Mouse (Mus musculus) neural tube, embryonic 11.5 days (tissue): ENCODE results near the gene Srp9. TPM values are rescaled to one million over a fixed set of nuclear protein-coding genes. Genes with fewer than 3 reads are reported as not detected.

ENCODE experiments used
- ATAC-seq: fragments of 200-750 bp; cut with Nextera tagmentation; 2 replicates; pipeline ENCODE4 v1.8.0; 2017; ENCODE audit warnings: moderate number of reproducible peaks, mild to moderate bottlenecking, moderate TSS enrichment, moderate library complexity; ENCODE audit not compliant: insufficient read depth, low FRiP score, low TSS enrichment
- DNase-seq: peaks from one replicate; pipeline ENCODE4 v3.0.0-alpha.2; 2015; ENCODE audit warnings: low spot score
- H3K27ac ChIP-seq: fragments of 300-500 bp; sonication (generic); 2 replicates; pipeline ENCODE4 v1.5.1; 2014; ENCODE audit warnings: low read depth, mild to moderate bottlenecking, low read length
- H3K27me3 ChIP-seq: fragments of 300-500 bp; sonication (generic); 2 replicates; pipeline ENCODE4 v1.6.1; 2014; ENCODE audit warnings: mild to moderate bottlenecking, low read length, mixed read lengths; ENCODE audit not compliant: control insufficient read depth, insufficient read depth
- H3K36me3 ChIP-seq: fragments of 300-500 bp; sonication (generic); 2 replicates; pipeline ENCODE4 v1.6.1; 2014; ENCODE audit warnings: mild to moderate bottlenecking, low read length, moderate library complexity, mixed read lengths; ENCODE audit not compliant: control insufficient read depth, insufficient read depth
- H3K4me1 ChIP-seq: fragments of 300-500 bp; sonication (generic); 2 replicates; pipeline ENCODE4 v1.6.1; 2014; ENCODE audit warnings: low read length, mixed read lengths; ENCODE audit not compliant: control insufficient read depth, insufficient read depth
- H3K4me2 ChIP-seq: fragments of 300-500 bp; sonication (generic); 2 replicates; pipeline ENCODE4 v1.6.1; 2014; ENCODE audit warnings: low read depth, mild to moderate bottlenecking, moderate library complexity
- H3K4me3 ChIP-seq: fragments of 300-500 bp; sonication (generic); 2 replicates; pipeline ENCODE4 v1.5.1; 2014; ENCODE audit warnings: low read depth, low read length
- H3K9ac ChIP-seq: fragments of 300-500 bp; sonication (generic); 2 replicates; pipeline ENCODE4 v1.6.1; 2014; ENCODE audit warnings: mild to moderate bottlenecking, low read length
- H3K9me3 ChIP-seq: fragments of 300-500 bp; sonication (generic); 2 replicates; pipeline ENCODE4 v1.6.1; 2016; ENCODE audit warnings: low read length; ENCODE audit not compliant: control insufficient read depth
- WGBS: fragments of 180-500 bp; shearing (Covaris S2); extraction: QIAGEN DNeasy Blood & Tissue Kit; methylation state at CpG from one replicate; pipeline ENCODE4 v1.1.7; 2014; 5-methylcytosine and 5-hydroxymethylcytosine counted together
- polyA plus RNA-seq: library from polyadenylated mRNA; unstranded; fragments of >200 nt; fragmentation: Nextera tagmentation; extraction: Ambion mirVana; gene quantifications from 2 replicates; pipeline ENCODE4 v1.2.1, GENCODE M21; 2014

Srp9 gene
- polyA plus RNA-seq, 1 experiment from 2014 or later: 151 TPM

DNA sequence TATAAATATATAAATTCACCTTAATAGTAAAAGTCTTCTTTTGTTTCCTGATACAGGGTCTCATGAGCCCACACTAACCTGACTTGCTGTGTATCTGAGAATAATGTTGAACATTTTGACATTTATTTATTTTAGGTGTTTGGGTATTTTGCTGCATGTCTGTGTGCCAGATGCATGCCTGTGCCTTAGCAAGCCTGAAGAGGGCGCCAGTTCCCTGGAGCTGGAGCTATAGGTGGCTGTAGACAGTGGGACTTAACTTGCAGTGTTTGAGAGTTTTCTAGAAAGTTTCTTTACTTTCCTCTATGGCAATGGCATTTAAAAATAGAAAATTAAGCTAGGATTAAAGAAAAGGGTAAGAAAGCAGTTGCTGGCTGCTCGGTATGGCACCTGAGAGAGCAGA is 6.3 kb downstream of the Srp9 start:
- 51% methylated on average over 2 of the region's 2 CpGs for WGBS
- ATAC-seq: no peak
- Histone ChIP-seq H3K36me3 (peaks cover 2% of the 10 kb centered on the region; the same call in 1 of the 2 replicates), H3K27me3 (no peaks in the 10 kb centered on the region), H3K4me1 (peaks cover 1% of the 10 kb centered on the region), H3K9me3 (no peaks in the 10 kb centered on the region), H3K4me2 (no peak overlapping the region), H3K9ac (no peak overlapping the region), H3K4me3 (no peak overlapping the region), H3K27ac (no peak overlapping the region)
- no peak for DNase-seq

GRCm38 (mm10) chr1:182137204-182138125 is 12.9 kb downstream of the Srp9 start:
- DNase-seq: peak; percentile 40
- Histone ChIP-seq H3K27ac (no peak overlapping the region), H3K4me1 (no peaks in the 10 kb centered on the region), H3K4me2 (0 out of 2 replicates have a peak overlapping the region, but pooled peaks have one; percentile 12), H3K27me3 (no peaks in the 10 kb centered on the region), H3K9me3 (no peaks in the 10 kb centered on the region), H3K36me3 (no peaks in the 10 kb centered on the region), H3K9ac (no peak overlapping the region), H3K4me3 (no peak overlapping the region)
- 52% methylated on average over 28 of the region's 28 CpGs for WGBS
- ATAC-seq: 0 out of 2 replicates have a peak, but pooled peaks have one; percentile 28

DNA sequence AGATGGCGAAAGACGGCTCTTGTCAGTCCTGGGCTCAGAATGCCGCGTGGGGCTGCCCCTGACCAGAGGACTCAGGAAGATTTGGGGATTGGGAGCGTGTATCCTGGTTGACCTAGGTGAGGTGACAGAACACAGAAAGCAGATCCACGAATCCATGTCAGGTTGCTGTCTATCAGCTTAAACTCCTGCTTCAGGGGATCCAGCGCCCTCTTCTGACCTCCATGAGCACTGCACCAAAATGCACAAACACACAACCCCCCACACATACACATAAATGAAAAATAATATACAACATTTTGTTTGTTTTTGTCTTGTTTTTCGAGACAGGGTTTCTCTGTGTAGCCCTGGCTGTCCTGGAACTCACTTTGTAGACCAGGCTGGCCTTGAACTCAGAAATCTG is 13.6 kb downstream of the Srp9 start:
- Histone ChIP-seq H3K36me3 (no peaks in the 10 kb centered on the region), H3K27me3 (no peaks in the 10 kb centered on the region), H3K4me1 (no peaks in the 10 kb centered on the region), H3K27ac (no peak overlapping the region), H3K9ac (no peak overlapping the region), H3K4me3 (no peak overlapping the region), H3K4me2 (no peak overlapping the region), H3K9me3 (no peaks in the 10 kb centered on the region)
- WGBS: 60% methylated on average over 8 of the region's 8 CpGs
- peak; percentile 22 for DNase-seq
- ATAC-seq: no peak

DNA sequence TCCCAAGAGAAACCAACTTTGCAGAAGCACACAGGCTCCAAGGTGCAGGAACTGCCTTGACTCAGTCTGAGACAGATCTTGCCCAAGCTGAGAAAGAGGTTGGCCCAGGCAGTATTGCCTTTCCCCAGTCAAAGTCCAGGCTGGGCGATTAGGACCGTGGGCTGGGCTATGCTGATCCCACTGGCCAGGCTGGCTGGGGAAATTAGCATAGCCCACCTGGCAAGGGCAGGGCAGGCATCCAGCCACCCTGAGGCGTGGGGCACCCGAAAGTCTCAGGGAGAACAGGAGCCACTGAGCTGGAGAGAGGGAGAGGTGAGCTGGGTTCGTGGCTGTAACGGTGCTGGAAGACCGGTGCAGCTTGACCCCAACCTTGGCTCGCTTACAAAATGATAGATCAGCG is 15.4 kb downstream of the Srp9 start:
- no peak overlapping the region for H3K9ac ChIP-seq
- no peaks in the 10 kb centered on the region for H3K9me3 ChIP-seq
- no peak overlapping the region for H3K4me3 ChIP-seq
- no peaks in the 10 kb centered on the region for H3K4me1 ChIP-seq
- 33% methylated on average over 9 of the region's 9 CpGs for WGBS
- DNase-seq (no peak), ATAC-seq (no peak)
- no peak overlapping the region for H3K4me2 ChIP-seq
- H3K27me3 ChIP-seq: no peaks in the 10 kb centered on the region
- H3K36me3 ChIP-seq: no peaks in the 10 kb centered on the region
- H3K27ac ChIP-seq: no peak overlapping the region

- Histone ChIP-seq H3K4me2 (no peak overlapping the region), H3K27ac (no peak overlapping the region), H3K4me1 (no peaks in the 10 kb centered on the region), H3K36me3 (no peaks in the 10 kb centered on the region), H3K9me3 (no peaks in the 10 kb centered on the region), H3K27me3 (no peaks in the 10 kb centered on the region), H3K9ac (no peak overlapping the region), H3K4me3 (no peak overlapping the region)
- ATAC-seq (no peak), DNase-seq (peak; percentile 82)
- 4% methylated on average over 6 of the region's 6 CpGs for WGBS
Observed at GRCm38 (mm10) chr1:182140370-182140769, 15.8 kb downstream of the Srp9 start.

- Histone ChIP-seq H3K36me3 (no peaks in the 10 kb centered on the region), H3K27me3 (no peaks in the 10 kb centered on the region), H3K27ac (no peak overlapping the region), H3K4me2 (no peak overlapping the region), H3K4me3 (no peak overlapping the region), H3K9ac (no peak overlapping the region), H3K4me1 (no peaks in the 10 kb centered on the region), H3K9me3 (no peaks in the 10 kb centered on the region)
- ATAC-seq (no peak), DNase-seq (no peak)
- 95% methylated on average over 13 of the region's 13 CpGs for WGBS
Observed at GRCm38 (mm10) chr1:182142725-182143124, 18.2 kb downstream of the Srp9 start.

GRCm38 (mm10) chr1:182143288-182143687 is 18.8 kb downstream of the Srp9 start:
- Histone ChIP-seq H3K4me1 (no peaks in the 10 kb centered on the region), H3K36me3 (no peaks in the 10 kb centered on the region), H3K9ac (no peak overlapping the region), H3K9me3 (no peaks in the 10 kb centered on the region), H3K4me3 (no peak overlapping the region), H3K27ac (no peak overlapping the region), H3K4me2 (no peak overlapping the region), H3K27me3 (no peaks in the 10 kb centered on the region)
- 82% methylated on average over 8 of the region's 8 CpGs for WGBS
- DNase-seq (no peak), ATAC-seq (no peak)

DNA sequence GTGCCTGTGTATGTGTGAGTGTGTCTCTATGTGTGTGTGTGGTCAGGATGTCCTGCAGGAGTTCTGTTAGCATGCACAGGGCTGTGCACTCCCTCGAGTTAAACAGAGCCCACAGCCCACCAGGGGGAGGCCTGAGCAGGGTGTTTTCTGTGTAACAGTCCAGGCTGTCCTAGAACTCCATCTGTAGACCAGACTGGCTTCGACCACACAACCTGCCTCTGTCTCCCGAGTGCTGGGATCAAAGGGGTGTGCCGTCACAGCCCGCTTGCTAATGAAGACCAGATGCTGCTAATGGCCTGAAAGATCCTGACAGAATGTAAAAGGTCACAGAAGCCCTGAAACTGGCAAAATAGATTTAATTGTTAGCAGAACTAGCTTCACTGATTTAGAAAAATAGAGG is 21.0 kb downstream of the Srp9 start:
- 45% methylated on average over 5 of the region's 5 CpGs for WGBS
- no peak for DNase-seq
- Histone ChIP-seq H3K27ac (no peak overlapping the region), H3K36me3 (no peaks in the 10 kb centered on the region), H3K9me3 (no peaks in the 10 kb centered on the region), H3K9ac (no peak overlapping the region), H3K4me1 (no peaks in the 10 kb centered on the region), H3K4me3 (no peak overlapping the region), H3K27me3 (no peaks in the 10 kb centered on the region), H3K4me2 (no peak overlapping the region)
- no peak for ATAC-seq
